Comparison of ENCODE assay signal across 26 mouse cellular contexts in genomic region chr9:64940731-64941346, GRCm38 (mm10). TPM values are rescaled to one million over a fixed set of nuclear protein-coding genes. Genes with fewer than 3 reads are reported as not detected.
A peak's percentile ranks its signal among the peaks of the same experiment; 100 is the strongest.
DNase-seq lines count a peak whose midpoint lies in the region; ATAC-seq and TF ChIP-seq lines count a peak whose summit lies in the region.
"Had no signal": no experiment of that assay in that cellular context is flagged by ENCODE, and none has a peak within 500 bp of the region (broad histone marks: within the 10 kb centered on the region; RNA-seq: fewer than 3 reads in every experiment).

No protein-coding gene starts in this region.

- peak overlapping the region; percentile 26; the same call in 1 of the 2 replicates for H3K27ac ChIP-seq in heart, embryonic 10.5 days
- H3K27ac ChIP-seq in intestine, embryonic 15.5 days = 0 out of 2 replicates have a peak overlapping the region, but pooled peaks have one; percentile 9
- no peak overlapping the region for H3K27ac ChIP-seq in intestine, postnatal 0 days (ENCODE audit: low read depth, low read length)
- H3K27ac ChIP-seq in MEL (ENCODE audit: control insufficient read depth, low read depth, low read length) = no peak overlapping the region
- H3K27ac ChIP-seq in limb, embryonic 14.5 days (replicated peaks; ENCODE audit: low read depth, low read length) = 0 out of 2 replicates have a peak overlapping the region, but pooled peaks have one; percentile 40
- H3K27ac ChIP-seq in cerebellum, adult 2 months (ENCODE audit: insufficient read depth, low read length) = no peak overlapping the region
- H3K27ac ChIP-seq: embryonic facial prominence, embryonic 12.5 days; hindbrain, postnatal 0 days; kidney, postnatal 0 days; liver, embryonic 13.5 days; neural tube, embryonic 13.5 days had no signal

- no peak for TF ChIP-seq EP300 in MEL (IDR thresholded peaks at IDR 0.05; ENCODE audit: low read depth in 1 of 2, low read length in 2 of 2)

- no peaks in the 10 kb centered on the region for H3K36me3 ChIP-seq in heart, embryonic 10.5 days
- no peaks in the 10 kb centered on the region for H3K36me3 ChIP-seq in intestine, embryonic 15.5 days
- no peaks in the 10 kb centered on the region for H3K36me3 ChIP-seq in intestine, postnatal 0 days (ENCODE audit: control insufficient read depth, insufficient read depth)
- peaks cover 0 to 16% of the 10 kb centered on the region in 2 experiments; a peak in 2 of 4 replicates for H3K36me3 ChIP-seq in MEL (ENCODE audit: control insufficient read depth in 1 of 2, insufficient read depth in 2 of 2, low read length in 2 of 2)
- H3K36me3 ChIP-seq in limb, embryonic 14.5 days (ENCODE audit: control insufficient read depth, insufficient read depth, low read length) = no peaks in the 10 kb centered on the region
- H3K36me3 ChIP-seq: embryonic facial prominence, embryonic 12.5 days; liver, embryonic 13.5 days; neural tube, embryonic 13.5 days had no signal

- ATAC-seq in intestine, embryonic 15.5 days = no peak
- ATAC-seq in intestine, postnatal 0 days = no peak
- peak; percentile 62; the same call in 1 of the 2 replicates for ATAC-seq in limb, embryonic 14.5 days (ENCODE audit: low FRiP score, low read depth)
- ATAC-seq: CD4-positive, CD25-positive, alpha-beta regulatory T cell, adult 4 months; forebrain, embryonic 14.5 days; hindbrain, postnatal 0 days; Patski had no signal

- no peak for DNase-seq in heart, embryonic 10.5 days (ENCODE audit: low spot score)
- DNase-seq in heart, adult 9 months (ENCODE audit: low spot score in 2 of 2) = no peak
- peak; percentile 26 for DNase-seq in MEL (ENCODE audit: low read depth, low spot score)
- peak; percentile 30 for DNase-seq in limb, embryonic 14.5 days (ENCODE audit: low spot score)
- DNase-seq in right cerebral cortex, adult 18-20 months = no peak
- no peak for DNase-seq in cerebellum, adult 2 months
- DNase-seq: cerebellum, adult 11 months; cerebellum, postnatal 10 days; kidney, adult 2 months; liver, embryonic 13.5 days; lung, postnatal 36 days; midbrain, embryonic 14.5 days; retina, postnatal 1 day had no signal

- H3K27me3 ChIP-seq in heart, embryonic 10.5 days (ENCODE audit: insufficient read depth, poor library complexity, severe bottlenecking) = peaks cover 23% of the 10 kb centered on the region
- no peaks in the 10 kb centered on the region for H3K27me3 ChIP-seq in intestine, embryonic 15.5 days (replicated peaks)
- no peaks in the 10 kb centered on the region for H3K27me3 ChIP-seq in intestine, postnatal 0 days (replicated peaks; ENCODE audit: control insufficient read depth, insufficient read depth, low read length)
- peaks cover 0 to 2% of the 10 kb centered on the region in 2 experiments; a peak in 1 of 4 replicates for H3K27me3 ChIP-seq in MEL (ENCODE audit: control insufficient read depth in 1 of 2, insufficient read depth in 2 of 2, low read length in 2 of 2)
- no peaks in the 10 kb centered on the region for H3K27me3 ChIP-seq in limb, embryonic 14.5 days (ENCODE audit: control insufficient read depth, insufficient read depth, low read length)
- H3K27me3 ChIP-seq in cerebellum, adult 2 months (ENCODE audit: control insufficient read depth, insufficient read depth, low read length) = no peaks in the 10 kb centered on the region

- no peaks in the 10 kb centered on the region for H3K79me2 ChIP-seq in MEL (ENCODE audit: control insufficient read depth, insufficient read depth, low read length, poor library complexity)

- no peak overlapping the region for H3K9ac ChIP-seq in intestine, embryonic 15.5 days
- no peak overlapping the region for H3K9ac ChIP-seq in intestine, postnatal 0 days (ENCODE audit: low read depth, low read length)
- H3K9ac ChIP-seq in MEL (ENCODE audit: control insufficient read depth, low read depth, low read length, poor library complexity, severe bottlenecking) = no peak overlapping the region
- no peak overlapping the region for H3K9ac ChIP-seq in limb, embryonic 14.5 days (ENCODE audit: low read depth, low read length, severe bottlenecking)
- H3K9ac ChIP-seq: embryonic facial prominence, embryonic 12.5 days; liver, embryonic 13.5 days; neural tube, embryonic 13.5 days had no signal

- no peak for TF ChIP-seq RAD21 in MEL (IDR thresholded peaks at IDR 0.05; ENCODE audit: low read depth, low read length)

- TF ChIP-seq POLR2A in MEL (IDR thresholded peaks at IDR 0.05; ENCODE audit: control insufficient read depth in 1 of 2, insufficient read depth in 1 of 2, low read depth in 1 of 2, low read length in 2 of 2, poor library complexity in 1 of 2) = no peak
- no peak for TF ChIP-seq POLR2A in limb, embryonic 14.5 days (IDR thresholded peaks at IDR 0.05; ENCODE audit: borderline replicate concordance, extremely low read depth, insufficient read depth, insufficient read length)
- TF ChIP-seq POLR2A in cerebellum, adult 2 months (IDR thresholded peaks at IDR 0.05; ENCODE audit: borderline replicate concordance, insufficient read depth, low read length) = no peak

- no peak for TF ChIP-seq CTCF in intestine, postnatal 0 days (IDR thresholded peaks at IDR 0.05; ENCODE audit: low read depth)
- TF ChIP-seq CTCF in MEL (IDR thresholded peaks at IDR 0.05 in 2 of 3, conservative IDR thresholded peaks at IDR 0.05 in 1 of 3; ENCODE audit: control insufficient read depth in 1 of 3, insufficient read depth in 1 of 3, low read depth in 2 of 3, low read length in 3 of 3, poor library complexity in 1 of 3, severe bottlenecking in 1 of 3) = no peak
- no peak for TF ChIP-seq CTCF in cerebellum, adult 2 months (IDR thresholded peaks at IDR 0.05; ENCODE audit: borderline replicate concordance, insufficient read depth, low read depth, low read length)

- H3K9me3 ChIP-seq in heart, embryonic 10.5 days = no peaks in the 10 kb centered on the region
- no peaks in the 10 kb centered on the region for H3K9me3 ChIP-seq in intestine, embryonic 15.5 days
- H3K9me3 ChIP-seq in intestine, postnatal 0 days (ENCODE audit: control insufficient read depth) = no peaks in the 10 kb centered on the region
- no peaks in the 10 kb centered on the region for H3K9me3 ChIP-seq in MEL (replicated peaks; ENCODE audit: insufficient read depth, low read length)
- no peaks in the 10 kb centered on the region for H3K9me3 ChIP-seq in limb, embryonic 14.5 days (ENCODE audit: control insufficient read depth, low read length)
- H3K9me3 ChIP-seq: embryonic facial prominence, embryonic 12.5 days; liver, embryonic 13.5 days; neural tube, embryonic 13.5 days had no signal

- H3K4me1 ChIP-seq in heart, embryonic 10.5 days = peaks cover 37% of the 10 kb centered on the region
- H3K4me1 ChIP-seq in intestine, embryonic 15.5 days (replicated peaks) = peaks cover 9% of the 10 kb centered on the region; the same call in 1 of the 2 replicates
- no peaks in the 10 kb centered on the region for H3K4me1 ChIP-seq in intestine, postnatal 0 days (replicated peaks; ENCODE audit: control insufficient read depth, insufficient read depth, low read length)
- H3K4me1 ChIP-seq in MEL (ENCODE audit: control insufficient read depth in 1 of 2, insufficient read depth in 2 of 2, low read length in 2 of 2) = peaks cover 12 to 37% of the 10 kb centered on the region in 2 experiments; a peak in 3 of 4 replicates
- peaks cover 18% of the 10 kb centered on the region for H3K4me1 ChIP-seq in limb, embryonic 14.5 days (ENCODE audit: control insufficient read depth, insufficient read depth, low read length)
- no peaks in the 10 kb centered on the region for H3K4me1 ChIP-seq in cerebellum, adult 2 months (ENCODE audit: control insufficient read depth, insufficient read depth, low read length)
- H3K4me1 ChIP-seq: embryonic facial prominence, embryonic 12.5 days had no signal

- no peak overlapping the region for H3K4me2 ChIP-seq in intestine, embryonic 15.5 days (replicated peaks)
- no peak overlapping the region for H3K4me2 ChIP-seq in intestine, postnatal 0 days (replicated peaks; ENCODE audit: low read depth)
- H3K4me2 ChIP-seq in limb, embryonic 14.5 days (replicated peaks; ENCODE audit: low read depth, low read length, severe bottlenecking) = no peak overlapping the region
- H3K4me2 ChIP-seq: embryonic facial prominence, embryonic 12.5 days; liver, embryonic 13.5 days; neural tube, embryonic 13.5 days had no signal

- 67% methylated on average over 11 of the region's 11 CpGs for WGBS in heart, embryonic 10.5 days
- 63% methylated on average over 11 of the region's 11 CpGs for WGBS in intestine, embryonic 15.5 days
- 73% methylated on average over 11 of the region's 11 CpGs for WGBS in intestine, postnatal 0 days
- 36% methylated on average over 11 of the region's 11 CpGs for WGBS in limb, embryonic 14.5 days
- WGBS in cerebellum, adult 2 months = 76% methylated on average over 11 of the region's 11 CpGs

- no peak overlapping the region for H3K4me3 ChIP-seq in heart, embryonic 10.5 days
- H3K4me3 ChIP-seq in intestine, embryonic 15.5 days (replicated peaks) = no peak overlapping the region
- no peak overlapping the region for H3K4me3 ChIP-seq in intestine, postnatal 0 days (ENCODE audit: low read depth, low read length)
- no peak overlapping the region for H3K4me3 ChIP-seq in MEL (ENCODE audit: control insufficient read depth in 1 of 2, insufficient read depth in 1 of 2, low read depth in 2 of 2, low read length in 2 of 2)
- H3K4me3 ChIP-seq in limb, embryonic 14.5 days (replicated peaks; ENCODE audit: low read length) = no peak overlapping the region
- H3K4me3 ChIP-seq in cerebellum, adult 2 months (replicated peaks; ENCODE audit: insufficient read depth, low read depth, low read length) = no peak overlapping the region
- H3K4me3 ChIP-seq: embryonic facial prominence, embryonic 12.5 days; liver, embryonic 13.5 days; neural tube, embryonic 13.5 days had no signal

RNA-seq across cellular contexts. Expression of gene Slc24a1, which starts 10.6 kb away (rescaled TPM):
- 0.08 and 0.09 TPM in 2 replicates for polyA plus RNA-seq in heart, embryonic 10.5 days (2016; fragmentation: Nextera tagmentation; extraction: Ambion mirVana)
- polyA plus RNA-seq in intestine, embryonic 15.5 days (2015; fragmentation: Nextera tagmentation; extraction: Ambion mirVana) = 0.06 TPM in 1 of 2 replicates, not detected in the other
- polyA plus RNA-seq in intestine, postnatal 0 days (2015; fragmentation: Nextera tagmentation; extraction: Ambion mirVana) = 0.04 TPM in 1 of 2 replicates, not detected in the other
- total RNA-seq in MEL (2012; rRNA removed) = not detected in 2 replicates
- polyA plus RNA-seq in MEL (2012; ENCODE audit: insufficient read depth in 1 of 2, insufficient read length in 2 of 2, low read depth in 1 of 2, low replicate concordance in 2 of 2, missing spikeins in 1 of 2) = under 1 TPM in 1 of 2 experiments, not detected in 1; 0.07 TPM
- polyA plus RNA-seq in limb, embryonic 14.5 days (2012; rRNA removed) = 0.06 and 0.08 TPM in 2 replicates
- 0.03 TPM in 1 of 2 replicates, not detected in the other for polyA plus RNA-seq in limb, embryonic 14.5 days (2014; fragmentation: Nextera tagmentation; extraction: Ambion mirVana)
- polyA plus RNA-seq in cerebellum, adult 2 months (2012; rRNA removed) = 0.02 and 0.03 TPM in 2 replicates
- total RNA-seq: adrenal gland, adult 18-20 months; gastrocnemius, adult 8-10 months; megakaryocyte-erythroid progenitor cell, adult 5-6 weeks had no signal
- polyA plus RNA-seq: kidney, adult 2 months; kidney, postnatal 0 days; spleen, adult 2 months had no signal

RNA-seq across cellular contexts. Expression of gene Ints14, which starts 19.9 kb away (rescaled TPM):
- 55.4 and 58.3 TPM in 2 replicates for polyA plus RNA-seq in heart, embryonic 10.5 days (2016; fragmentation: Nextera tagmentation; extraction: Ambion mirVana)
- 48.4 and 53.2 TPM in 2 replicates for polyA plus RNA-seq in intestine, embryonic 15.5 days (2015; fragmentation: Nextera tagmentation; extraction: Ambion mirVana)
- polyA plus RNA-seq in intestine, postnatal 0 days (2015; fragmentation: Nextera tagmentation; extraction: Ambion mirVana) = 23.1 and 23.8 TPM in 2 replicates
- total RNA-seq in MEL (2012; rRNA removed) = 35.9 and 37.9 TPM in 2 replicates
- 10 to 100 TPM in 1 of 2 experiments, not detected in 1; 54.1 TPM for polyA plus RNA-seq in MEL (2012; ENCODE audit: insufficient read depth in 1 of 2, insufficient read length in 2 of 2, low read depth in 1 of 2, low replicate concordance in 2 of 2, missing spikeins in 1 of 2)
- polyA plus RNA-seq in limb, embryonic 14.5 days (2012; rRNA removed) = 37.0 and 38.1 TPM in 2 replicates
- polyA plus RNA-seq in limb, embryonic 14.5 days (2014; fragmentation: Nextera tagmentation; extraction: Ambion mirVana) = 50.4 and 50.5 TPM in 2 replicates
- 24.1 and 26.4 TPM in 2 replicates for polyA plus RNA-seq in cerebellum, adult 2 months (2012; rRNA removed)

Comparison
In these comparisons a context has a peak if more than half of its experiments do, and no peak if none do; other contexts are left out.
1. H3K27ac ChIP-seq: peak in heart, embryonic 10.5 days (single experiment), intestine, embryonic 15.5 days (single experiment) and limb, embryonic 14.5 days (single experiment); none in intestine, postnatal 0 days (single experiment), MEL (single experiment) and cerebellum, adult 2 months (single experiment).
2. DNase-seq: peak in MEL (single experiment) and limb, embryonic 14.5 days (single experiment); none in heart, embryonic 10.5 days (single experiment), heart, adult 9 months (0 of 2), right cerebral cortex, adult 18-20 months (single experiment) and cerebellum, adult 2 months (0 of 2).